Mouse (Mus musculus): ENCODE measurements around the gene Kifc3.
"Not testable (repeated sequence)": the region's sequence is repeated elsewhere in the genome, so short reads cannot be mapped to it uniquely, and the experiment has no call there.

The Kifc3 gene

GRCm38 (mm10) chr8:95203326-95204038 is 870 bp upstream of the Kifc3 start:
- DNase-seq (ENCODE audit: low read depth in 1 of 2, low spot score in 2 of 2): no peak

GRCm38 (mm10) chr8:95202056-95202570 is 499 bp downstream of the Kifc3 start:
- DNase-seq (ENCODE audit: low read depth in 1 of 2, low spot score in 2 of 2): no peak

DNA sequence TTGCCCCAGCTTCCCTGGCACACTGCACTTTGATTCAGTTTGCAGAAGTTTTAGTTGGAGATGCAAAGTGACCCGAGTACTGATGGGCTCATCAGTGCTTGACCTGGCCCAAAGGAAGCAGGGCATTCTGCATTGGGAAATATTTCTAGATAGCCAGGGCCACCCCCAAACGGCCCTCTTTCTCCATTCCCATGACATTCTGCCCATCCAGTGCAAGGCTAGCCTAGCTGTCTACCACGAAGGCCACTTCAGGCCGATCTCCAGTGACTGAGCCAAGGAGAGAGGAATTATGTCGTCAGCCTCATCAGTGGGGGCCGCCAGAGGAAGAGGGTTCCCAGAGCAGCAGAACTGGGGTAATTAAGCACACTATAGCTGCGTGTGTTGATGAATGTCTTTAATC is 1.1 kb downstream of the Kifc3 start:
- no peak for DNase-seq (ENCODE audit: low read depth in 1 of 2, low spot score in 2 of 2)

DNA sequence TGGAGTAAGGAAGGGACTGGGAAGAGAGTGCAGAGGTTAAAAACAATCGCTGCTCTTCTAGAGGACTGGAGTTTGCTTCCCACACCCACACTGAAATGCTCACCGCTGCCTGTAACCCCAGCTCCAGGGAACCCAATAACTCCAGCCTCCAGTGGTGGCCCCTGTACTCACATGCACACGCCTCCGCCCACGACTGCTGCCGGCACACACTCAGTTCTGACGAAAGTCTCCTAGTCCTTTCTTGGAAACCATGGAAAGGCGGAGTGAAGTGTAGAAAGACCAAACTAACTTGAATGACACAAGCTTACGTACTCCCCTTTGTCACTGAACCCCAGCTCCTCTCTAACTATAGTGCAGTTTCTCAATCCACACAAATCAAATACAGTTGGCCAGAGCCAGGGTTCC is 2.6 kb downstream of the Kifc3 start:
- DNase-seq (ENCODE audit: low read depth in 1 of 2, low spot score in 2 of 2): no peak

DNA sequence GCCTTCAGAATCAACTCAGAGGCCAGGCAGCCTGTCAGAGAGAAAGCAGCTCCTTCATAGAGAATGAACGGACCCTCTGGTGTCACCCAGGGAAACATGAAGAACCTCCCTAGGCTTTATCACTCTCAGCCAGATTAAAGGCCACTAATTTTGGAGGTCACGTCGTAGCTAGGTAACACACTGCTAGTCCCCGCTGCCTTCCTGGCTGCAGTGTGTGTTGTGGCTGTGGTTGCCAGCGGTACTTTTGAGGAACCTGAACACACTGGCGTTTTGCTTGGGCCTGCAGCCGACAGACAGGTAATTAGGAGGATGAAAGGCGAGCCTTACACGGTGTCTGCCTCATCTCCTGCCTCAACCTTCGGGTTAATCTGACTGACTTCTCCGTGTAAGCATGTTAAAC is 6.9 kb downstream of the Kifc3 start:
- no peak for DNase-seq (ENCODE audit: low read depth in 1 of 2, low spot score in 2 of 2)

- no peak for DNase-seq (ENCODE audit: low read depth in 1 of 2, low spot score in 2 of 2)
These were observed 11.0 kb downstream of the Kifc3 start for GRCm38 (mm10) chr8:95191497-95192175.

DNA sequence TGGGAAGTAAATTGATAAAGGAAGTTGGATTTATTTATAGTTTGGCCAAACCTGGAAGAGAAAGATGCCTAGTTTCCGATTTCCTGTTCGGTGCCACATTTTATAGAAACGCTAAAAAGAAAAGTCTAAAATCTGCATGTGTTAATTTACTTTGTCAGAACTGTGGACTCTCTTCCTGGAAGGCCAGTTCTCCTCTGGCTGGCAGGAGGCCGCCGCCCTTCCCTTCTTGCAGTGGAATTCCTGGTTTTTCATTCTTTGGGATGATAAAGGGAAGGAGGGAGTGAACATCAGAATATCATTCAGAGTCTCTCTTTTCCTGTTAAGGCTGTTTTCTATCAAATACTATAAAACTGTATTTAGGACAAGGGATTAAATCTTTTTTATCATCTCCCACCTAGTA is 15.0 kb downstream of the Kifc3 start:
- no peak for DNase-seq (ENCODE audit: low read depth in 1 of 2, low spot score in 2 of 2)

- DNase-seq (ENCODE audit: low read depth in 1 of 2, low spot score in 2 of 2): no peak
These were observed 16.6 kb downstream of the Kifc3 start for GRCm38 (mm10) chr8:95185891-95186513.

DNA sequence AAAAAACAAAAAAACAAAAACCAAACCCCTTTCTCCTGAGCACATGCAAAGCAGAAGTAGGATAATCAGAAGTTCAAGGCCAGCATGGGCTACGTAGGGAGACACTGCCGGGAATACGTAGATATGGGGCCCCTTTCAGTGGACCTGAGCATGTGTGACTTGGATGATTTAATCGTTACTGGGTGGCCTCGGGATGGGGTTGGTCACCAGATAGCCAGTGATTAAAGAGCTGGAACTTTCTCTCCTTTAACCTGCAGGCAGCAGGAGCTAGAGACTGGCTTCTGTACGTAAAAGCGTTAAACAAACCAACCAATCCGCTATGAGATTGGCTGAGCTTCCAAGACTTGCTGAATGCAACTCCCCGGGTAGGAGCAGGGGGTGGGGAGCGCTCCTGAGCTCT is 17.5 kb downstream of the Kifc3 start:
- no peak for DNase-seq (ENCODE audit: low read depth in 1 of 2, low spot score in 2 of 2)

GRCm38 (mm10) chr8:95184171-95184570 is 18.4 kb downstream of the Kifc3 start:
- no peak for DNase-seq (ENCODE audit: low read depth in 1 of 2, low spot score in 2 of 2)

DNA sequence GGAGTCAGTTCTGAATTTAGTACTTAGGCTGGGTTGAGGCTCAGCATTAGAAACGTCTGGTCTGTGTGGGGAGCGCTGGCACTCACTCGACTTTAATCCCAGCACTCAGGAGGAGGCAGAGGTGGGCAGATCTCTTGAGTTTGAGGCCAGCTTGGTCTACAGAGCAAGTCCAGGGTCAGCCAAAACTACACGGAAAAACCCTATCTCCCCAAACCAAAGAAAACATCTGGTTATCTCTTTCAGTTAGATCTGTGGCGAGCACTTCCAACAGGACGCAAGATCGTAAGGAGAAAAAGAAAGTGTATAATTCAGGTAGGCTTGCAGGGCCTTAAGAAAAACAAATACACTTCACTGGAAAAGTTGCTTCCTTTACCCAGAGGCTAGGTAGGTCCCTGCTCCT is 20.8 kb downstream of the Kifc3 start:
- no peak for DNase-seq (ENCODE audit: low read depth in 1 of 2, low spot score in 2 of 2)

DNA sequence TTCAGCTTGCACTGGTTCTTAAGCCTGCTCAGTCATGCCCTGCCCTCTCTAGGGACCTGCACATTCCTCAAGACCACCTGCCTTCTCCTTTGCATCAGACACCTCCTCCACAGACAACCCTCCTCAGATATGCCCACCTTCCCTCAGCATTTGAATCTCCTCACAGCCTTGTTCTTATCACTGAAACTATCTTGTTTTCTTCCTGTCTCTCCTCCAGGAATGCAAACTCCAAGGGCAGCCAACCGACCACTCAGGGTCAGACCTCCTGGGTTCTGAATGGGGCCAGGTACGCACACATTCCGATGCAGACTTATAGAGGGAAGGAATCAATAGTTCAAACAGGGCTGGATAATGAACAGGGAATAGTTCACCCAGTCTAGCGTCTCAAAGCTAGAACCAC is 24.4 kb downstream of the Kifc3 start:
- DNase-seq (ENCODE audit: low read depth in 1 of 2, low spot score in 2 of 2): no peak

DNA sequence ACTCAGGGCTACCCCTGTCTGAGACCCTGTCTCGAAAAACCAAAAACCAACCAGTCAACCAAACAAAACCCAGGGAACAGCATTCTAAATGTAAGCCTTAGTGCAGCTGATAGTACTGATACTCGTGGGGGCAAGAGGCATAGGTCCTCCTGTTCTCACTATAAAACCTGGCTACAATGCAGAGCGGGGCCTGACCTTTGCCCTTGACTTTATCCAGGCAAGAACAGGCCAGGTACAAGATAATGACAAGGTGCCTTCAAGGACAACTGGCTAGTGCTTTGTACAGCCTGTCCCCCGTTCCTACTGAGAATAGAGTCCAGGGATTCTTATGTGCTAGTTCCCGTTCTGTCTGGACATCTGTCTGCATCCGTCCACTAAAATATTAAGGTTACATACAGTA is 25.6 kb downstream of the Kifc3 start:
- no peak for DNase-seq (ENCODE audit: low read depth in 1 of 2, low spot score in 2 of 2)

DNA sequence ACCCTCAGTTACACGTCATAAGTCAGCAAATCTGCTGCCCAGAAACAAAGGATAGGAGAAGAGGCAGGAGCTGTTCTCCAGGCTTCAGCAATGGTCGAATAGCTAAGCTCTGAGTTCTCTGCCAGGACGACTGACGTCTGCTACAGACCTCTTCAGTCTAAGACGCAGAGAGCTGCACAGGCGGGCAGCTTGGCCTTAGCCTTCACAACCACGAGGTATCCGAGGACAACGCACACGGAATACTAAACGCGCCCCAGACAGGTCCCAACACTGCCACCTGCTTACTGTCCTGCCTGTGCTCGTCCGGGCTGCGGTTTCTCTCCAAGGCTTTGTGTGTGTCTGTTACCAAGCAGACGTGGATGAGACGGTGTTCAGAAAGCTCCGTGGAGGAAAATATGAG is 26.8 kb downstream of the Kifc3 start:
- no peak for DNase-seq (ENCODE audit: low read depth in 1 of 2, low spot score in 2 of 2)

GRCm38 (mm10) chr8:95175306-95175705 is 27.3 kb downstream of the Kifc3 start:
- DNase-seq (ENCODE audit: low read depth in 1 of 2, low spot score in 2 of 2): no peak

DNA sequence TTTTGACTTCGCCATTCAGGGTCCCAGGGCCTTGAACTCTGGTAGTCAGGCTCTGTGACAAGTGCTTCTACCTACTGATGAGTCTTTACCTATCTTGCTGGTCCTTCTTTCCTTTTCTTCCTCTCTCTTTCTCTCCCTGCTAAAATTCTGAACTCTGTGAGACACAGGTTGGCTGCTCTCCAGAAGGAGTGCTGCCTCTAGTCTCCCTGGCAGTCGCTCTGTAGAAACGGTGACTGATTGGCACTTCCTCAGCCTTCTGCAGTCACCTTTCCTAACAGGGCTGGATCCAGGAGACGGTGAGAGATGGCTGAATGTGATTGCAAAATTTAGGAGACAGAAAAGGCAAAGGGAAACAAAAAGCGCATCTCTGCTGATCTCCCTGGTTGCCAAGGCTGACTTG is 30.2 kb downstream of the Kifc3 start:
- no peak for DNase-seq (ENCODE audit: low read depth in 1 of 2, low spot score in 2 of 2)

GRCm38 (mm10) chr8:95167726-95168125 is 34.9 kb downstream of the Kifc3 start:
- DNase-seq (ENCODE audit: low read depth in 1 of 2, low spot score in 2 of 2): no peak

DNA sequence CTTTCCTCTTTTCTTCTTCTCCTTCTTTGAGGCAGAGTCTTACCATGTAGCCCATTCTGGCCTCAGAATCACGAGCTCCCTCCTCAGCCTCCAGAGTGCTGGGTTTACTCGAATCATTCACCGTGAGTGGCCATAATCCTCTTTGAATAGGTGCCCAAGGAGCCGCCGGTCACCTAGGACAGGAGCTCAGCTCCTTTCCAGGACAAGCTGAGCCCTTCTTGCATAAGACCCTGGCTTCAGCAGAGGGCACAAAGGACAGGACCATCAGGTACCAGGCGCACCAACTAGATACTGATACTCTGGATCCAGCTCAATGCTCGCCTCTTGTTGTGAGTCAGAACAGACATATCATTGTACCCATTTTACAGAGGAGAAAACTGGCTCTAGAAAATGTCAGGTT is 36.2 kb downstream of the Kifc3 start:
- DNase-seq (ENCODE audit: low read depth in 1 of 2, low spot score in 2 of 2): no peak

- no peak for DNase-seq (ENCODE audit: low read depth in 1 of 2, low spot score in 2 of 2)
These were observed 36.7 kb downstream of the Kifc3 start for GRCm38 (mm10) chr8:95165923-95166322.

GRCm38 (mm10) chr8:95164469-95164868 is 38.1 kb downstream of the Kifc3 start:
- DNase-seq (ENCODE audit: low read depth in 1 of 2, low spot score in 2 of 2): no peak

DNA sequence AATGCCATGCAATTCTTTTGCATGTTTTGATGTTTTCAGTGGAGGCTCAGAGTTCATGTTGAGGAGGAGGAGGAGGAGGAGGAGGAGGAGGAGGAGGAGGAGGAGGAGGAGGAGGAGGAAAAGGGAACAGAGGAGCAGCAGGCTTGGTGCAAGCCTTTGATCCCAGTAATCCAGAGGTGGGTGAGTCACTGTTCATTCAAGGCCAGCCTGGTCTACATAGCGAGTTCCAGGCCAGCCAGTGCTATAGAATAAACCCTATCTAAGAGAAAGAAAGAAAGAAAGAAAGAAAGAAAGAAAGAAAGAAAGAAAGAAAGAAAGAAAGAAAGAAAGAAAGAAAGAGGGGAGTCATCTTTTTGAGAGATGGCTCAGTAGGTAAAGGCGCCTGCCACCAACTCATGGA is 38.6 kb downstream of the Kifc3 start:
- not testable (repeated sequence) for DNase-seq (ENCODE audit: low read depth in 1 of 2, low spot score in 2 of 2)

DNA sequence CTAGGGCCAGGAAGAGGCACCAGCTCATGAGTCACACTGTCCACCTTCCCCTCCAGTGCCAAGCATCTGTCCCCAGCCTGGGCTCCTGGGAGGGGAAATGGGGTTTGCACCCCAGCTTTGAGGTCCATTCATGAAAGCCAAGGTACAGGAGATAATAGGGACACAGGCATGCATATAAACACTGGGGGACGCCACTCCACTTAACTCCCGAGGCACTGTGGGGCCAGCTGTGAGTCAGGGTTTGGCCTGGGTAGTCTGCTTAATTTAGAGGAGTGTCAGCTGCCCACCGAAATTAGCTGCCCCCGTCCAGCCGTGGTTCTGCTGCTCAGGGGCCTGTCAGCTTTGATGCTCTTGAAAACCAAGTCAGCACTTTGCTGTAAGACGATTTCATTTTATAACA is 39.8 kb downstream of the Kifc3 start:
- no peak for DNase-seq (ENCODE audit: low read depth in 1 of 2, low spot score in 2 of 2)
